In the genomic region with DNA sequence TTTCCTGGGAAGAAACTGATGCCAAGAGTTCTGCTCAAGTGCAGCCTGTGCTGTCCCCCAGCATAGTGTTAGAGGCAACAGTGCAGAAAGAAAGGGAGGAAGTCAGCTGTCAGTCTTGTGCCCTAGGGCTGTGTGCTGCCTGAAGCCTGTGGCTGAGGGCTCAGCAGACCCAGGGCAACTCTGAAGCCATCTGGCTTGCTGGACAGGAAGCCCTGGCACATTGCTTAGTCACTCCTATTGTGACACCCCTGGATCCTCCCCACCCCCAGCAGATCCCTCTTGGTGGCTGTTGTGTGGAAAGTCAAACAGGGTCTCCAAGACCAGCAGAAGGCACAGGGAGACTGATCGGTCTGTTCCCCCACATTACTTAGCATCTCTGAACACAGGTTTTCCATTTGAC, we compare ENCODE assay signal across 19 mouse cellular contexts. TPM values are rescaled to one million over a fixed set of nuclear protein-coding genes. Genes with fewer than 3 reads are reported as not detected.
DNase-seq lines count a peak whose midpoint lies in the region; ATAC-seq and TF ChIP-seq lines count a peak whose summit lies in the region.
"Had no signal": no experiment of that assay in that cellular context is flagged by ENCODE, and none has a peak within 500 bp of the region (broad histone marks: within the 10 kb centered on the region; RNA-seq: fewer than 3 reads in every experiment).

No protein-coding gene starts in this region.

- H3K4me2 ChIP-seq in neural tube, embryonic 15.5 days, result no peak overlapping the region
- H3K4me2 ChIP-seq: embryonic facial prominence, embryonic 15.5 days; lung, embryonic 14.5 days had no signal

- in situ Hi-C loops in Patski (cut with MboI; ENCODE audit: low pct_unique_long_range_greater_than_20kb), result no loop called here

- H3K79me2 ChIP-seq in liver, adult 2 months (ENCODE audit: control insufficient read depth, insufficient read depth, low read length), result no peaks in the 10 kb centered on the region

- ATAC-seq in Patski, result peak; percentile 41
- peak; percentile 95 for ATAC-seq in granulocyte monocyte progenitor cell, adult 5-6 weeks (replicated peaks; ENCODE audit: poor library complexity, severe bottlenecking)
- ATAC-seq in neural tube, embryonic 15.5 days (ENCODE audit: low FRiP score), result no peak
- ATAC-seq: forebrain, embryonic 14.5 days had no signal

- POLR2A ChIA-PET in Patski (lab: Charles Lee), result no interaction called here

- H3K27ac ChIP-seq in liver, adult 2 months (replicated peaks; ENCODE audit: insufficient read depth, low read depth, low read length), result peak overlapping the region; percentile 32
- no peak overlapping the region for H3K27ac ChIP-seq in neural tube, embryonic 15.5 days (replicated peaks)
- H3K27ac ChIP-seq: embryonic facial prominence, embryonic 15.5 days; heart, embryonic 10.5 days had no signal

- peaks cover 14% of the 10 kb centered on the region for H3K4me1 ChIP-seq in liver, adult 2 months (ENCODE audit: control insufficient read depth, insufficient read depth, low read length)
- H3K4me1 ChIP-seq in megakaryocyte, embryonic 14.5 days, result peaks cover 68% of the 10 kb centered on the region
- H3K4me1 ChIP-seq in neural tube, embryonic 15.5 days, result peaks cover 5% of the 10 kb centered on the region; the same call in 1 of the 2 replicates

- CTCF ChIA-PET in Patski (lab: Charles Lee), result no interaction called here

- peaks cover 2% of the 10 kb centered on the region; the same call in 1 of the 2 replicates for H3K36me3 ChIP-seq in liver, adult 2 months (ENCODE audit: control insufficient read depth, insufficient read depth, low read length)
- peaks cover 96% of the 10 kb centered on the region for H3K36me3 ChIP-seq in megakaryocyte, embryonic 14.5 days (replicated peaks; ENCODE audit: low read length)
- peaks cover 51% of the 10 kb centered on the region for H3K36me3 ChIP-seq in neural tube, embryonic 15.5 days

- H3K9me3 ChIP-seq in megakaryocyte, embryonic 14.5 days, result no peaks in the 10 kb centered on the region
- H3K9me3 ChIP-seq in neural tube, embryonic 15.5 days (replicated peaks), result no peaks in the 10 kb centered on the region
- H3K9me3 ChIP-seq: embryonic facial prominence, embryonic 15.5 days; heart, embryonic 10.5 days had no signal

- peak; percentile 60 for DNase-seq in liver, adult 2 months (ENCODE audit: extremely low read depth, low read depth, low spot score)
- DNase-seq in liver, result no peak
- no peak for DNase-seq in Patski (ENCODE audit: low read depth, low spot score)
- no peak for DNase-seq in right cerebral cortex, postnatal 36 days (ENCODE audit: low spot score in 2 of 2)
- no peak for DNase-seq in MN1 (ENCODE audit: low spot score)
- DNase-seq: cerebellum, postnatal 36 days; heart, postnatal 4 days; right cerebral cortex, postnatal 25 days had no signal

- no peak for TF ChIP-seq CTCF in liver, adult 2 months (IDR thresholded peaks at IDR 0.05; ENCODE audit: low read depth, low read length)
- TF ChIP-seq CTCF in Patski (IDR thresholded peaks at IDR 0.05), result no peak

- 90% methylated on average over 1 of the region's 1 CpGs for WGBS in liver, adult 2 months
- WGBS in neural tube, embryonic 15.5 days, result 100% methylated on average over 1 of the region's 1 CpGs

- no peaks in the 10 kb centered on the region for H3K27me3 ChIP-seq in liver, adult 2 months (ENCODE audit: control insufficient read depth, insufficient read depth, low read length)
- no peaks in the 10 kb centered on the region for H3K27me3 ChIP-seq in Patski
- no peaks in the 10 kb centered on the region for H3K27me3 ChIP-seq in megakaryocyte, embryonic 14.5 days (replicated peaks)
- no peaks in the 10 kb centered on the region for H3K27me3 ChIP-seq in neural tube, embryonic 15.5 days (replicated peaks)
- H3K27me3 ChIP-seq: embryonic facial prominence, embryonic 15.5 days had no signal

- no peak overlapping the region for H3K4me3 ChIP-seq in liver, adult 2 months (ENCODE audit: insufficient read depth, low read depth, low read length)
- peak overlapping the region; percentile 34 for H3K4me3 ChIP-seq in megakaryocyte, embryonic 14.5 days (replicated peaks)
- H3K4me3 ChIP-seq in neural tube, embryonic 15.5 days (replicated peaks), result no peak overlapping the region
- H3K4me3 ChIP-seq: embryonic facial prominence, embryonic 15.5 days; heart, embryonic 10.5 days had no signal

- no peak overlapping the region for H3K9ac ChIP-seq in liver, adult 2 months (ENCODE audit: low read depth, low read length)
- H3K9ac ChIP-seq in neural tube, embryonic 15.5 days (replicated peaks), result no peak overlapping the region
- H3K9ac ChIP-seq: embryonic facial prominence, embryonic 15.5 days; lung, embryonic 14.5 days had no signal

- TF ChIP-seq POLR2A in liver, adult 2 months (IDR thresholded peaks at IDR 0.05; ENCODE audit: extremely low read depth, insufficient read depth, low read length), result no peak

RNA-seq across cellular contexts. Expression of a gene that starts 29.5 kb away (rescaled TPM):
- total RNA-seq in liver, adult 2 months (2014; rRNA removed), result 702 and 886 TPM in 2 replicates
- polyA plus RNA-seq in liver, adult 2 months (2012; rRNA removed), result 568 and 709 TPM in 2 replicates
- 842 TPM for polyA plus RNA-seq in Patski (2021)
- total RNA-seq in granulocyte monocyte progenitor cell, adult 5-6 weeks (2014; fragmentation: Nextera tagmentation), result 357 and 416 TPM in 2 replicates
- total RNA-seq in granulocyte monocyte progenitor cell, adult 5-6 weeks (2017), result 189 and 204 TPM in 2 replicates
- 26.4 and 27.4 TPM in 2 replicates for polyA plus RNA-seq in megakaryocyte, embryonic 14.5 days (2012; ENCODE audit: insufficient read depth, low replicate concordance)
- 722 and 793 TPM in 2 replicates for polyA plus RNA-seq in neural tube, embryonic 15.5 days (2015; fragmentation: Nextera tagmentation; extraction: Ambion mirVana)

RNA-seq across cellular contexts. Expression of a gene that starts 29.9 kb away (rescaled TPM):
- 3.6 and 5.1 TPM in 2 replicates for total RNA-seq in liver, adult 2 months (2014; rRNA removed)
- polyA plus RNA-seq in liver, adult 2 months (2012; rRNA removed), result 13.8 and 17.5 TPM in 2 replicates
- polyA plus RNA-seq in Patski (2021), result 38.7 TPM
- total RNA-seq in granulocyte monocyte progenitor cell, adult 5-6 weeks (2014; fragmentation: Nextera tagmentation), result 28.1 and 50.8 TPM in 2 replicates
- 6.9 and 19.7 TPM in 2 replicates for total RNA-seq in granulocyte monocyte progenitor cell, adult 5-6 weeks (2017)
- polyA plus RNA-seq in megakaryocyte, embryonic 14.5 days (2012; ENCODE audit: insufficient read depth, low replicate concordance), result 75.1 and 119 TPM in 2 replicates
- polyA plus RNA-seq in neural tube, embryonic 15.5 days (2015; fragmentation: Nextera tagmentation; extraction: Ambion mirVana), result 60.9 and 65.3 TPM in 2 replicates

RNA-seq across cellular contexts. Expression of a gene that starts 37.0 kb away (rescaled TPM):
- 8.5 and 12.4 TPM in 2 replicates for total RNA-seq in liver, adult 2 months (2014; rRNA removed)
- 9.7 and 9.9 TPM in 2 replicates for polyA plus RNA-seq in liver, adult 2 months (2012; rRNA removed)
- polyA plus RNA-seq in Patski (2021), result 32.6 TPM
- total RNA-seq in granulocyte monocyte progenitor cell, adult 5-6 weeks (2014; fragmentation: Nextera tagmentation), result 36.3 and 36.4 TPM in 2 replicates
- 23.1 and 23.7 TPM in 2 replicates for total RNA-seq in granulocyte monocyte progenitor cell, adult 5-6 weeks (2017)
- polyA plus RNA-seq in megakaryocyte, embryonic 14.5 days (2012; ENCODE audit: insufficient read depth, low replicate concordance), result 30.5 and 53.9 TPM in 2 replicates
- polyA plus RNA-seq in neural tube, embryonic 15.5 days (2015; fragmentation: Nextera tagmentation; extraction: Ambion mirVana), result 19.3 and 22.5 TPM in 2 replicates

RNA-seq across cellular contexts. Expression of a gene that starts 54.7 kb away (rescaled TPM):
- not detected in 2 replicates for total RNA-seq in liver, adult 2 months (2014; rRNA removed)
- not detected in 2 replicates for polyA plus RNA-seq in liver, adult 2 months (2012; rRNA removed)
- not detected for polyA plus RNA-seq in Patski (2021)
- total RNA-seq in granulocyte monocyte progenitor cell, adult 5-6 weeks (2014; fragmentation: Nextera tagmentation), result not detected in 2 replicates
- total RNA-seq in granulocyte monocyte progenitor cell, adult 5-6 weeks (2017), result not detected in 2 replicates
- not detected in 2 replicates for polyA plus RNA-seq in megakaryocyte, embryonic 14.5 days (2012; ENCODE audit: insufficient read depth, low replicate concordance)
- not detected in 2 replicates for polyA plus RNA-seq in neural tube, embryonic 15.5 days (2015; fragmentation: Nextera tagmentation; extraction: Ambion mirVana)
- total RNA-seq: gastrocnemius, adult 18-20 months; heart, postnatal 4 days; monocyte, adult 5-6 weeks had no signal
- polyA plus RNA-seq: embryonic facial prominence, embryonic 15.5 days; forebrain, embryonic 14.5 days; heart, embryonic 10.5 days; kidney, adult 2 months; large intestine, adult 2 months; lung, embryonic 14.5 days had no signal

Comparison
In these comparisons a context has a peak if more than half of its experiments do, and no peak if none do; other contexts are left out.
1. RNA of a gene that starts 29.5 kb away (polyA plus RNA-seq): 842 TPM in Patski (single experiment), 722 to 793 TPM in neural tube, embryonic 15.5 days and 568 to 709 TPM in liver, adult 2 months; 26.4 to 27.4 TPM in megakaryocyte, embryonic 14.5 days; every median in the first group is over 10 times any median in the second.